Mouse (Mus musculus): ENCODE results near the gene Dohh. TPM values are rescaled to one million over a fixed set of nuclear protein-coding genes. Genes with fewer than 3 reads are reported as not detected.

Gene Dohh
- polyA plus RNA-seq, 1 experiment from 2014 or later = 96.8 TPM

- no peaks in the 10 kb centered on the region for H3K36me3 ChIP-seq (replicated peaks)
- H3K9me3 ChIP-seq = no peaks in the 10 kb centered on the region
- no peak overlapping the region for H3K27ac ChIP-seq
- no peak overlapping the region for H3K4me3 ChIP-seq
- H3K4me1 ChIP-seq = peaks cover 60% of the 10 kb centered on the region
- peaks cover 89% of the 10 kb centered on the region for H3K27me3 ChIP-seq (ENCODE audit: poor library complexity, severe bottlenecking)
- WGBS = 75% methylated on average over 4 of the region's 4 CpGs
- DNase-seq (ENCODE audit: extremely low spot score, low spot score) = no peak
These were observed 37.0 kb downstream of the Dohh start for GRCm38 (mm10) chr10:81421041-81421796.

DNA sequence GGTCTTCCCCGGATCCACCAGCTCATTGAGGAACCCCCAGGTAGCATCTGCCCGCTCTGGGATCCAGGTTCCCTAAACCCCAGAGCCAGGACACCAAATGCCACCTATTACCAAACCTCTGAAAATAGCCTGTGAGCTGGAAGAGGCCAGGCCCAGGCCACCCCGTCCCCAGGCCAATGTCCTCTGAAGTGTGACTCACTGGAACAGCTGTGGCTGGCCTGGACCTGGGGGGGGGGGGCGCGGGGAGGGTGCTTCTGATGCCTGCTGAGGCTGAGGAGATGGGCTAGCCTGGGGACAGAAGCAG lies 37.5 kb downstream of the Dohh start:
- H3K4me1 ChIP-seq = peaks cover 60% of the 10 kb centered on the region
- peaks cover 95% of the 10 kb centered on the region for H3K27me3 ChIP-seq (ENCODE audit: poor library complexity, severe bottlenecking)
- no peak overlapping the region for H3K4me3 ChIP-seq
- H3K36me3 ChIP-seq (replicated peaks) = no peaks in the 10 kb centered on the region
- H3K27ac ChIP-seq = no peak overlapping the region
- no peaks in the 10 kb centered on the region for H3K9me3 ChIP-seq
- no peak for DNase-seq (ENCODE audit: extremely low spot score, low spot score)
- WGBS = 82% methylated on average over 5 of the region's 5 CpGs

DNA sequence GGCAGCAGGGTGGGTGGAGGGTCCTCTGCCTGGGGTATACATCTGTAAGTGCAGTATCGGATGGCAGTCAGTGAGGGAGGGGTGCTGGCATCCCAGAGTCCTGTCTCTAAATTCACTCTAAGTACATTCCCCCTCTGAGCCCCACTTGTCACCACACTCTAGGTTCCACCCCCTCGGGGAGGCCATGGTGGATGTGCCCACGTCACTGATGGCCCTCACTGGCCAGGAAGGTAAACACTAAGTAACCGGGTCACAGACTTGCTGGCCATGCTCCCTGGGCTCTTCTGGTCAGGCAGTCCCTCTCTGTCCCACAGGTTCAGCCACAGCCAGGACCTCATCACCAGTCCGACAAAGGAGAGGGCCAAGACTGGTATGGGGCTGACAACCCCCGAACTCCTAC lies 38.0 kb downstream of the Dohh start:
- no peak for DNase-seq (ENCODE audit: extremely low spot score, low spot score)
- Histone ChIP-seq H3K4me3 (no peak overlapping the region), H3K27ac (no peak overlapping the region; the same call in 1 of the 2 replicates), H3K9me3 (no peaks in the 10 kb centered on the region), H3K36me3 (replicated peaks) (no peaks in the 10 kb centered on the region), H3K4me1 (peaks cover 60% of the 10 kb centered on the region), H3K27me3 (ENCODE audit: poor library complexity, severe bottlenecking) (peaks cover 96% of the 10 kb centered on the region)
- WGBS = 80% methylated on average over 6 of the region's 6 CpGs

- no peak overlapping the region for H3K27ac ChIP-seq
- peaks cover 57% of the 10 kb centered on the region for H3K4me1 ChIP-seq
- 79% methylated on average over 3 of the region's 3 CpGs for WGBS
- H3K4me3 ChIP-seq = no peak overlapping the region
- peak; percentile 11 for DNase-seq (ENCODE audit: extremely low spot score, low spot score)
- no peaks in the 10 kb centered on the region for H3K36me3 ChIP-seq (replicated peaks)
- peaks cover 96% of the 10 kb centered on the region for H3K27me3 ChIP-seq (ENCODE audit: poor library complexity, severe bottlenecking)
- H3K9me3 ChIP-seq = no peaks in the 10 kb centered on the region
These were observed 38.5 kb downstream of the Dohh start for GRCm38 (mm10) chr10:81422661-81423217.

GRCm38 (mm10) chr10:81423476-81424245 lies 39.4 kb downstream of the Dohh start:
- WGBS = 67% methylated on average over 4 of the region's 4 CpGs
- no peak for DNase-seq (ENCODE audit: extremely low spot score, low spot score)

GRCm38 (mm10) chr10:81424246-81425051 lies 40.2 kb downstream of the Dohh start:
- Histone ChIP-seq H3K27ac (no peak overlapping the region), H3K27me3 (ENCODE audit: poor library complexity, severe bottlenecking) (peaks cover 96% of the 10 kb centered on the region), H3K4me3 (peak overlapping the region; percentile 24; the same call in 1 of the 2 replicates), H3K4me1 (peaks cover 46% of the 10 kb centered on the region), H3K9me3 (no peaks in the 10 kb centered on the region), H3K36me3 (replicated peaks) (no peaks in the 10 kb centered on the region)
- WGBS = 6% methylated on average over 23 of the region's 25 CpGs
- DNase-seq (ENCODE audit: extremely low spot score, low spot score) = peak; percentile 15

More at GRCm38 (mm10) chr10:81423476-81424245, 39.4 kb downstream of the Dohh start:
- no peak overlapping the region for H3K27ac ChIP-seq
- H3K9me3 ChIP-seq = no peaks in the 10 kb centered on the region
- H3K4me1 ChIP-seq = peaks cover 48% of the 10 kb centered on the region
- no peaks in the 10 kb centered on the region for H3K36me3 ChIP-seq (replicated peaks)
- peaks cover 96% of the 10 kb centered on the region for H3K27me3 ChIP-seq (ENCODE audit: poor library complexity, severe bottlenecking)
- no peak overlapping the region for H3K4me3 ChIP-seq

GRCm38 (mm10) chr10:81425236-81425850 lies 41.1 kb downstream of the Dohh start:
- Histone ChIP-seq H3K9me3 (no peaks in the 10 kb centered on the region), H3K36me3 (replicated peaks) (no peaks in the 10 kb centered on the region), H3K27me3 (ENCODE audit: poor library complexity, severe bottlenecking) (peaks cover 93% of the 10 kb centered on the region), H3K4me1 (peaks cover 50% of the 10 kb centered on the region), H3K4me3 (peak overlapping the region; percentile 24; the same call in 1 of the 2 replicates), H3K27ac (no peak overlapping the region)
- 28% methylated on average over 10 of the region's 10 CpGs for WGBS
- peak; percentile 15 for DNase-seq (ENCODE audit: extremely low spot score, low spot score)

DNA sequence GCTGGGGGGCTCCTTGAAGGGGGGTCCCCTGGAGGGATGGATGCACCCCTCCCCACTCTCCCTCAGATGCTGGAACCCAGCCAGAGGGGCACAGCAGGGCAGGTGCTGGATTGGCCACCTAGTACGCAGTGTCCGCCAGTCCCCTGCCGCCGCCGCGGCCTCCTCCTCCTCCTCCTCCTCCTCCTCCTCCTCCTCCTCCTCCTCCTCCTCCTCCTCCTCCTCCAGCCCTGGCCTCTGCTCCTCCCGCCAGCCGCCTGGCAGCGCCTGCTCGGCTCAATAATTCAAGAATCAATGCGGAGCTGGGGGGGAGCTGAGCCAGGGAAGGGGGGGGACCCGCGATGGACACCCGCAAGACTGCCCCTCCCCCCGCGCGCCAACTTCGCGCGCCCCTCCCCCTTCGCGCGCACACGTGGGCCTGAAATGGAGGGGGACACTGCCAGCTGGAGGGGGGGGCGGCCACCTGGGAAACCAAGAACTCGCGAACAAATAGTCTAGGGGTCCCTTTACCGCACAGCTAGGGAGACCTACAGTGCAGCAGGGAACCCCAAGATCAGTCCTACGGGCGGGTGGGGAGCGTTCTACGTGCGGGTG lies 41.9 kb downstream of the Dohh start:
- Histone ChIP-seq H3K9me3 (no peaks in the 10 kb centered on the region), H3K36me3 (replicated peaks) (no peaks in the 10 kb centered on the region), H3K27me3 (ENCODE audit: poor library complexity, severe bottlenecking) (peaks cover 90% of the 10 kb centered on the region), H3K27ac (peak overlapping the region; percentile 65), H3K4me3 (peak overlapping the region; percentile 51), H3K4me1 (peaks cover 55% of the 10 kb centered on the region)
- WGBS = 2% methylated on average over 24 of the region's 33 CpGs
- DNase-seq (ENCODE audit: extremely low spot score, low spot score) = peak; percentile 16

GRCm38 (mm10) chr10:81426897-81427296 lies 42.7 kb downstream of the Dohh start:
- Histone ChIP-seq H3K27me3 (ENCODE audit: poor library complexity, severe bottlenecking) (peaks cover 90% of the 10 kb centered on the region), H3K4me1 (peaks cover 59% of the 10 kb centered on the region), H3K9me3 (no peaks in the 10 kb centered on the region), H3K36me3 (replicated peaks) (no peaks in the 10 kb centered on the region), H3K4me3 (peak overlapping the region; percentile 51), H3K27ac (0 out of 2 replicates have a peak overlapping the region, but pooled peaks have one; percentile 65)
- DNase-seq (ENCODE audit: extremely low spot score, low spot score) = peak; percentile 24
- under 1% methylated on average over 38 of the region's 38 CpGs for WGBS

GRCm38 (mm10) chr10:81427327-81427726 lies 43.1 kb downstream of the Dohh start:
- DNase-seq (ENCODE audit: extremely low spot score, low spot score) = peak; percentile 14
- peaks cover 90% of the 10 kb centered on the region for H3K27me3 ChIP-seq (ENCODE audit: poor library complexity, severe bottlenecking)
- no peaks in the 10 kb centered on the region for H3K9me3 ChIP-seq
- H3K36me3 ChIP-seq (replicated peaks) = no peaks in the 10 kb centered on the region
- WGBS = 43% methylated on average over 3 of the region's 3 CpGs
- H3K27ac ChIP-seq = 0 out of 2 replicates have a peak overlapping the region, but pooled peaks have one; percentile 65
- H3K4me3 ChIP-seq = peak overlapping the region; percentile 51
- H3K4me1 ChIP-seq = peaks cover 59% of the 10 kb centered on the region

DNA sequence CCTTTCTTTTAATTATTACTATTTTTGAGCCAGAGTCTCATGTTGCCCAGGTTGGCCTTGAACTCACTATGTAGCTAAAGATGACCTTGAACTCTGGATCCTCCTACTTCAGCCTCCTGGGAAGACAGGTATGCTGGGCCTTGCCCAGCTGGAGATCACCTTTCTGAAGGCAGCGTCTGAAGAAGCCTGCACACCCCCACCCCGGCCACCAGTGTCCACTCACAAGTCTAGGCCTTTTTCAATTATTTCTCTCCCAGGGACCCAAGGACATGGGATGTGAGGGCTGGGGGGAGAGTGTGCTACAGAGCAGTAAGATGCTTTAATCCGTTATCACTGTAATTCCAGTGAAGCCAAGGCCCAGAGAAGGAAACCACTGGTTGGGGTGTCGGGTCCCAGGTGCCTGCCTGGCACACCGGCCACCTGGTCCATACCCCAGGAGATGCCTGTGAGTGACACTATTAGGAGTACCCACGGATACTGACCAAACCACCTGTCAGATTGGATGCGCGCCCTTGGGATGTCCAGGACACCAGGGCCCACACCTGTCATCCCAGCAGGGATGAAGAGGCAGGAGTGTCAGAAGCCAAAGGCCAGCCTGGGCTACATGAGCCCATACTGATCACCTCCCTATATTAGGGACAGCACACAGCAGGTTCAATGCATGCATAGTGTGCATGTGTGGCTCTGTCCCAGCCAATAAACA lies 43.7 kb downstream of the Dohh start:
- Histone ChIP-seq H3K9me3 (no peaks in the 10 kb centered on the region), H3K27ac (no peak overlapping the region), H3K4me3 (no peak overlapping the region), H3K27me3 (ENCODE audit: poor library complexity, severe bottlenecking) (peaks cover 90% of the 10 kb centered on the region), H3K4me1 (peaks cover 62% of the 10 kb centered on the region), H3K36me3 (replicated peaks) (no peaks in the 10 kb centered on the region)
- WGBS = 78% methylated on average over 8 of the region's 8 CpGs
- peak; percentile 14 for DNase-seq (ENCODE audit: extremely low spot score, low spot score)
